Mouse (Mus musculus) retina, postnatal 7 days (tissue): ENCODE measurements around the gene Ptpa.

Source experiments
- DNase-seq: peaks from one replicate; pipeline ENCODE4 v3.0.0-alpha.2; 2012; ENCODE audit warnings: low read depth, low spot score

Ptpa gene

GRCm38 (mm10) chr2:30415936-30416648 is at the start of gene Ptpa:
Ptpa (plus strand) TSS chr2:30416039.
- peak; percentile 89 for DNase-seq

GRCm38 (mm10) chr2:30366203-30366602 is 49.6 kb upstream of the Ptpa start:
- no peak for DNase-seq

- no peak for DNase-seq
Observed at GRCm38 (mm10) chr2:30371544-30371943, 44.3 kb upstream of the Ptpa start.

GRCm38 (mm10) chr2:30372726-30373125 is 43.1 kb upstream of the Ptpa start:
- DNase-seq, result no peak

GRCm38 (mm10) chr2:30375893-30376292 is 39.9 kb upstream of the Ptpa start:
- no peak for DNase-seq

GRCm38 (mm10) chr2:30377721-30378120 is 38.1 kb upstream of the Ptpa start:
- no peak for DNase-seq

- DNase-seq, result no peak
Observed at GRCm38 (mm10) chr2:30379307-30379706, 36.5 kb upstream of the Ptpa start.

- no peak for DNase-seq
Observed at GRCm38 (mm10) chr2:30380564-30381376, 35.1 kb upstream of the Ptpa start.

- no peak for DNase-seq
Observed at GRCm38 (mm10) chr2:30381377-30381725, 34.5 kb upstream of the Ptpa start.

- DNase-seq, result no peak
Observed at GRCm38 (mm10) chr2:30384814-30385213, 31.0 kb upstream of the Ptpa start.

- DNase-seq, result no peak
Observed at GRCm38 (mm10) chr2:30385591-30385990, 30.2 kb upstream of the Ptpa start.

GRCm38 (mm10) chr2:30386913-30387312 is 28.9 kb upstream of the Ptpa start:
- no peak for DNase-seq

GRCm38 (mm10) chr2:30389000-30389399 is 26.8 kb upstream of the Ptpa start:
- no peak for DNase-seq

GRCm38 (mm10) chr2:30392114-30392576 is 23.7 kb upstream of the Ptpa start, which contains the start of gene Dolpp1:
Dolpp1 (plus strand) TSS chr2:30392254.
- DNase-seq, result peak; percentile 96

GRCm38 (mm10) chr2:30392577-30393369 is 23.1 kb upstream of the Ptpa start:
- peak; percentile 78 for DNase-seq

- DNase-seq, result no peak
Observed at GRCm38 (mm10) chr2:30393370-30393656, 22.5 kb upstream of the Ptpa start.

- no peak for DNase-seq
Observed at GRCm38 (mm10) chr2:30395757-30396156, 20.1 kb upstream of the Ptpa start.

GRCm38 (mm10) chr2:30396246-30396645 is 19.6 kb upstream of the Ptpa start:
- DNase-seq, result no peak

- DNase-seq, result peak; percentile 77
Observed at GRCm38 (mm10) chr2:30397986-30398512, 17.8 kb upstream of the Ptpa start.

- no peak for DNase-seq
Observed at GRCm38 (mm10) chr2:30399191-30400171, 16.4 kb upstream of the Ptpa start.

- no peak for DNase-seq
Observed at GRCm38 (mm10) chr2:30401581-30401980, 14.3 kb upstream of the Ptpa start.
